Mouse (Mus musculus) kidney, adult 2 months (tissue): Measurements from ENCODE around the gene Tmem238l. TPM values are rescaled to one million over a fixed set of nuclear protein-coding genes. Genes with fewer than 3 reads are reported as not detected.

Source experiments
- DNase-seq: peaks from one replicate; pipeline ENCODE4 v3.0.0; 2021
- H3K27ac ChIP-seq: fragments of 200-500 bp; 2 replicates; pipeline ENCODE4 v1.5.1; 2012; ENCODE audit warnings: low read depth, low read length, control low read depth, inconsistent platforms; ENCODE audit not compliant: insufficient read depth
- H3K27me3 ChIP-seq: fragments of 200-500 bp; replicated peaks from 2 replicates; pipeline ENCODE4 v1.6.1; 2012; ENCODE audit warnings: mild to moderate bottlenecking, moderate library complexity, low read length, inconsistent platforms; ENCODE audit not compliant: control insufficient read depth, insufficient read depth
- H3K36me3 ChIP-seq: fragments of 200-500 bp; 2 replicates; pipeline ENCODE4 v1.6.1; 2012; ENCODE audit warnings: mild to moderate bottlenecking, moderate library complexity, low read length, inconsistent platforms; ENCODE audit not compliant: control insufficient read depth, insufficient read depth
- H3K4me1 ChIP-seq: fragments of 200-500 bp; 2 replicates; pipeline ENCODE4 v1.6.1; 2011; ENCODE audit warnings: low read length; ENCODE audit not compliant: control insufficient read depth, insufficient read depth
- H3K4me3 ChIP-seq: fragments of 200-500 bp; 2 replicates; pipeline ENCODE4 v1.5.1; 2011; ENCODE audit warnings: mild to moderate bottlenecking, low read depth, low read length, control low read depth; ENCODE audit not compliant: insufficient read depth
- CTCF ChIP-seq: fragments of 200-500 bp; conservative IDR thresholded peaks from 2 replicates; pipeline ENCODE4 v1.5.1; 2011; ENCODE audit warnings: low read depth, mild to moderate bottlenecking, control low read depth, low read length, moderate library complexity, mixed read lengths; ENCODE audit not compliant: insufficient read depth, insufficient read length
- POLR2A ChIP-seq: fragments of 200-500 bp; IDR thresholded peaks from one replicate; pipeline ENCODE4 v1.6.1; 2011; ENCODE audit warnings: low read depth, low read length, control low read depth
- WGBS: fragments of 180-500 bp; shearing (Covaris S2); methylation state at CpG from one replicate; pipeline ENCODE4 v1.1.7; 2018; 5-methylcytosine and 5-hydroxymethylcytosine counted together
- polyA plus RNA-seq: library from polyadenylated mRNA; depleted of rRNA; stranded (reverse); fragments of >200 nt; gene quantifications from 2 replicates; pipeline ENCODE4 v1.2.3, GENCODE M21; 2012

Gene Tmem238l
- polyA plus RNA-seq, 1 experiment, result 5.8 TPM

DNA sequence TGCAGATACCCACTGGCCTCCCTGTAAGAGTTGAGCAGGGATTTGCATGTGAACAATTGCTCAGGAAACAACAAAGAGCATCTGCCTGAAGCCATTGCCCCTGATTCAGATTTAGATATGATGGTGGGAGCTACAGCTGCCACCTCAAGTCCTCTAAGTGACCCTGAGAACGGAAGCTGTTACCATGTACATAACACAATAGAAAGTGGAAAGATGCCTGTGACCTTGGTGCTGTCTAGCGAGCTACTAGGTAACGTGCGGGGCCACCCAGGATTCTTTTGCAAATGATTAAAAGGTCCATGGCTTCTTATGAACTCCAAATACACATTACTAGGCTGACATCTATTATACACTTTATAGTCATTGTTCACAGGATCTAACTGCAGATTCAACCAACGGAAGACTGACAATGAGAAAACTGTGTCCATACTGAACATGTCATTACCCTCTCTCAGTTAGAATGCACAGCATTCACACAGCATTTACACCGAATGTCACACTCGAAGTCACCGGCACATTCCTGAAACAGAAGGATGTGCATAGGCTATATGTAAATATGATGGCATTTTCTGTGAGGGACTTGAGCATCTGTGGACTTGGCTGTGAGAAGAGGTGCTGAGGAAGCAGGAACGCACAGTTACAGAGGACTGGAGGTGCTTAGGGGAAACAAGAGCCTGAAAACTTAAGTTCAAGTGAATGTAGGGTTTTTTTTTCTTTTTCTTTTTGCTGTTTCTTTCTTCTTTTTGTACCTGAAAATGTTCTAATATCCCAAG, 23.4 kb upstream of the Tmem238l start:
- Histone ChIP-seq H3K4me3 (no peak overlapping the region), H3K4me1 (no peaks in the 10 kb centered on the region), H3K36me3 (no peaks in the 10 kb centered on the region), H3K27ac (no peak overlapping the region), H3K27me3 (no peaks in the 10 kb centered on the region)
- no peak for DNase-seq
- 61% methylated on average over 9 of the region's 9 CpGs for whole genome bisulfite sequencing
- TF ChIP-seq CTCF (no peak), POLR2A (no peak)

GRCm38 (mm10) chr11:66934428-66935173, 21.8 kb upstream of the Tmem238l start:
- DNase-seq, result peak; percentile 75
- 38% methylated on average over 7 of the region's 7 CpGs for WGBS
- Histone ChIP-seq H3K36me3 (no peaks in the 10 kb centered on the region), H3K27me3 (no peaks in the 10 kb centered on the region), H3K4me3 (no peak overlapping the region), H3K27ac (no peak overlapping the region), H3K4me1 (no peaks in the 10 kb centered on the region)
- no peak for TF ChIP-seq CTCF
- no peak for TF ChIP-seq POLR2A

- WGBS, result 82% methylated on average over 5 of the region's 5 CpGs
- Histone ChIP-seq H3K27ac (no peak overlapping the region), H3K4me1 (no peaks in the 10 kb centered on the region), H3K4me3 (no peak overlapping the region), H3K36me3 (no peaks in the 10 kb centered on the region), H3K27me3 (no peaks in the 10 kb centered on the region)
- peak; percentile 65 for DNase-seq
- TF ChIP-seq CTCF, result no peak
- no peak for TF ChIP-seq POLR2A
These were observed 14.4 kb upstream of the Tmem238l start for GRCm38 (mm10) chr11:66942011-66942410.

DNA sequence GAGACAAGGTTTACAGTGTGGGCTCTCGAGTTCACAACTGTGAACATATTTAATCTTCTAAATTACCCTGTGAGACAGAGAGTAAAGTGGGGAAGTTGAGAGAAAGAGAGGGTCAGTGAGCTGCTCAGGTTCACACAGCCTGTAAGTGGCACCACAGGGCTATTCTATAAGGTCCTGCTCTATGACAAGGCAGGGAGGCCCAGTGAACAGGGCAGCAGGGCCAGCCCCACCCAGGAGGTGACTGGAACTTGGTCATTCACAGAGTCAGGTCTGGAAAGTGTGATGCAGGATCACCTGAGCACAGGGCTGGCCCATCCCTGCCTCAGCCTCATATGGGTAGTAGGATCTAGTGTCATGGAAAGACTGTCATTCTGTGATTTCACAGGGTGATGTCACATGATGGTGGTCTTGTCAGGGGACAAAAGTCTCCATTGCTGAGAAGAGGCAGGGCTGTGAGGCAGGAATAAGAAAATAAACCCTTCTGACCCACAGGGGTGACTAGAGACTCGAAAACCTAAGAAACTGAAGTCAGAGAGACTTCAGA, 11.1 kb upstream of the Tmem238l start:
- no peak for TF ChIP-seq CTCF
- no peak for TF ChIP-seq POLR2A
- DNase-seq, result no peak
- no peak overlapping the region for H3K27ac ChIP-seq
- no peaks in the 10 kb centered on the region for H3K27me3 ChIP-seq
- H3K4me1 ChIP-seq, result no peaks in the 10 kb centered on the region
- WGBS, result 49% methylated on average over 2 of the region's 2 CpGs
- no peaks in the 10 kb centered on the region for H3K36me3 ChIP-seq
- H3K4me3 ChIP-seq, result no peak overlapping the region

DNA sequence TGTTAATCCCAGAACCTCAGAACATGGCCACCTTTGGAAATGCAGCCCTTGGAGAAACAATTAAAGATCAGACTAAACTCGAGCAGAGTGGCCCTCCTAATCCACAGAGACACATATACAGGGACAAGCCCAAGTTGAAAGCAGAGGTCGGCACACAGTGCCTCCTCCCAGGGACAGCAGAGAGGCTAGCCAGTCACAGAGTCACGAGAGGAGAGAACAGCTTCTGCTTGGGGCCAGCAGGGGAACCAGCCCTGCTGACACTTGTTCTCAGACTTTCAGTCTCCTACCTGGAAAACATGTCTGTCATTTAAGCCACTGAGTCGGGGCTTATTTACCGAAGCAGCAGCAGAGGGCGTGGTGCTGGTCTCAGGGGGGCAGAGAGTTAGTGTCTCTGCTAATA, 9.9 kb upstream of the Tmem238l start:
- Histone ChIP-seq H3K27me3 (no peaks in the 10 kb centered on the region), H3K4me3 (no peak overlapping the region), H3K4me1 (no peaks in the 10 kb centered on the region), H3K36me3 (no peaks in the 10 kb centered on the region), H3K27ac (no peak overlapping the region)
- WGBS, result 68% methylated on average over 6 of the region's 6 CpGs
- no peak for TF ChIP-seq POLR2A
- TF ChIP-seq CTCF, result no peak
- no peak for DNase-seq

- 81% methylated on average over 6 of the region's 6 CpGs for WGBS
- DNase-seq, result no peak
- Histone ChIP-seq H3K4me1 (no peaks in the 10 kb centered on the region), H3K27ac (no peak overlapping the region), H3K27me3 (no peaks in the 10 kb centered on the region), H3K4me3 (no peak overlapping the region), H3K36me3 (no peaks in the 10 kb centered on the region)
- TF ChIP-seq CTCF (no peak), POLR2A (no peak)
These were observed 9.5 kb upstream of the Tmem238l start for GRCm38 (mm10) chr11:66946922-66947321.

GRCm38 (mm10) chr11:66960797-66961196, 4.4 kb downstream of the Tmem238l start:
- Histone ChIP-seq H3K36me3 (no peaks in the 10 kb centered on the region), H3K27me3 (no peaks in the 10 kb centered on the region), H3K4me1 (no peaks in the 10 kb centered on the region), H3K4me3 (no peak overlapping the region), H3K27ac (no peak overlapping the region)
- 51% methylated on average over 1 of the region's 1 CpGs for WGBS
- TF ChIP-seq POLR2A (no peak), CTCF (no peak)
- DNase-seq, result peak; percentile 22
